Mouse (Mus musculus) hindbrain, embryonic 12.5 days (tissue): ENCODE results near the gene Wdr77. TPM values are rescaled to one million over a fixed set of nuclear protein-coding genes. Genes with fewer than 3 reads are reported as not detected.

Experiments used
- ATAC-seq: fragments of 200-750 bp; cut with Nextera tagmentation; 2 replicates; pipeline ENCODE4 v1.8.0; 2017; ENCODE audit warnings: moderate TSS enrichment; ENCODE audit not compliant: low FRiP score
- H3K27ac ChIP-seq: fragments of 300-500 bp; sonication (generic); 2 replicates; pipeline ENCODE4 v1.5.1; 2016; ENCODE audit warnings: mild to moderate bottlenecking
- H3K27me3 ChIP-seq: fragments of 300-500 bp; sonication (generic); 2 replicates; pipeline ENCODE4 v1.6.1; 2016; ENCODE audit warnings: mild to moderate bottlenecking
- H3K36me3 ChIP-seq: fragments of 300-500 bp; sonication (generic); 2 replicates; pipeline ENCODE4 v1.6.1; 2016; ENCODE audit warnings: mild to moderate bottlenecking
- H3K4me1 ChIP-seq: fragments of 300-500 bp; sonication (generic); 2 replicates; pipeline ENCODE4 v1.6.1; 2016
- H3K4me2 ChIP-seq: fragments of 300-500 bp; sonication (generic); replicated peaks from 2 replicates; pipeline ENCODE4 v1.6.1; 2016; ENCODE audit warnings: mild to moderate bottlenecking
- H3K4me3 ChIP-seq: fragments of 300-500 bp; sonication (generic); 2 replicates; pipeline ENCODE4 v1.5.1; 2016; ENCODE audit warnings: mild to moderate bottlenecking
- H3K9ac ChIP-seq: fragments of 300-500 bp; sonication (generic); 2 replicates; pipeline ENCODE4 v1.6.1; 2016; ENCODE audit warnings: mild to moderate bottlenecking, moderate library complexity
- H3K9me3 ChIP-seq: fragments of 300-500 bp; sonication (generic); replicated peaks from 2 replicates; pipeline ENCODE4 v1.6.1; 2016; ENCODE audit warnings: mild to moderate bottlenecking
- WGBS: fragments of 180-500 bp; shearing (Covaris S2); methylation state at CpG from one replicate; pipeline ENCODE4 v1.1.7; 2016; 5-methylcytosine and 5-hydroxymethylcytosine counted together
- polyA plus RNA-seq: library from polyadenylated mRNA; unstranded; fragments of >200 nt; fragmentation: Nextera tagmentation; extraction: Ambion mirVana; gene quantifications from 2 replicates; pipeline ENCODE4 v1.2.1, GENCODE M21; 2016

Gene Wdr77
- polyA plus RNA-seq, 1 experiment from 2014 or later: 101 TPM

DNA sequence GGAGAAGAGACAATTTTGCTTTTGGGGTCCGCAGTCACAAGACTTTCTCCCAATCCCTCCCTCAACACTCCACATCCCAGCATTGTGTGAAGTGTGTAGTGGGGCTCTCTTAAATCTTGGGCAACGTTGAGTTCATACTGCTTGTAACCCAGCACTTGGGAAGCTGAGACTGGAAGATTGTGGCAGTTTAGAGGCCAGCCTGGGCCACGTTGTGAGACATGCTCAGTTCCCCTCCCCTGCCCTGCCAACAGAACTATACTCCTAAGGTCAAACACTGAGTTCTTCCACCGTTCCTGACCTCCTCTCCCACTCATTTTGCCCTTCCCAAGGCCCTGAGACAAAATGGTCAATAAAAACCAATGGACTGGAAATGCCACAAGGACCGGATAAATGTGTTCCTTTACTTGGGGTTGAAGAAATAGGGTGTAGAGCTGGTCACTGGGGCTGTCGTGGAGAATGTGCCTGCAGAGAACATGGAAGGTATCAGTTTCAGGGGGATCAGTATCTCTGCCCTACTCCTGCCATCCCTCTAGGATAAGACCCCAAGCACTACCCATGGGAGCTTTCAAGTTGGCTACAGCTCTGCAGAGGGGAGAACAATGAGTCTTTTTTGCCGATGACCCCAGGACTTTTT is 31.5 kb upstream of the Wdr77 start:
- no peaks in the 10 kb centered on the region for H3K36me3 ChIP-seq
- H3K4me1 ChIP-seq: no peaks in the 10 kb centered on the region
- no peaks in the 10 kb centered on the region for H3K9me3 ChIP-seq
- no peak overlapping the region for H3K27ac ChIP-seq
- H3K27me3 ChIP-seq: no peaks in the 10 kb centered on the region
- no peak for ATAC-seq
- WGBS: 80% methylated on average over 7 of the region's 7 CpGs
- H3K9ac ChIP-seq: no peak overlapping the region
- H3K4me3 ChIP-seq: no peak overlapping the region
- no peak overlapping the region for H3K4me2 ChIP-seq

GRCm38 (mm10) chr3:105928195-105928569 is 31.0 kb upstream of the Wdr77 start:
- no peak overlapping the region for H3K4me2 ChIP-seq
- no peak overlapping the region for H3K27ac ChIP-seq
- no peaks in the 10 kb centered on the region for H3K36me3 ChIP-seq
- ATAC-seq: no peak
- no peak overlapping the region for H3K9ac ChIP-seq
- no peaks in the 10 kb centered on the region for H3K27me3 ChIP-seq
- no peaks in the 10 kb centered on the region for H3K9me3 ChIP-seq
- 96% methylated on average over 3 of the region's 3 CpGs for WGBS
- H3K4me1 ChIP-seq: no peaks in the 10 kb centered on the region
- no peak overlapping the region for H3K4me3 ChIP-seq

DNA sequence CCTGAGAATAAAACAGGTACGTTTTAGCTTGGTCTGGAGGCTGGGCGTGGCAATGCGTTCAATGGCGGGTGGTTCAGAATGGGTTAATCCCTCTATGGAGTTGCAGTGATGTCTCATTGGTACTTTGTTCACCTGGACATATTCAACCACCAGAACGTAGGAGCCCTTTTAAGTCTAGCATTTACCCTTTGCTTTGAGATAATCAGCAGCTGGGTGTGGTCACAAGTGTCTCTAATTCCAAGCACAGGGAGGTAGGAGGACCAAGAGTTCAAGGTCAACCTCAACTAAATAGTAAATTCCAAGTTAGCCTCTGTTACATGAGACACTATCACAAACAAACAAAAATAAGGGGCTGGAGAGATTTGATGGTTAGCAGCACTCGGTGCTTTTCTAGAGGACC is 30.4 kb upstream of the Wdr77 start:
- no peak for ATAC-seq
- no peak overlapping the region for H3K4me2 ChIP-seq
- H3K36me3 ChIP-seq: no peaks in the 10 kb centered on the region
- H3K4me3 ChIP-seq: no peak overlapping the region
- no peak overlapping the region for H3K9ac ChIP-seq
- WGBS: 94% methylated on average over 6 of the region's 6 CpGs
- H3K9me3 ChIP-seq: no peaks in the 10 kb centered on the region
- H3K27me3 ChIP-seq: no peaks in the 10 kb centered on the region
- H3K4me1 ChIP-seq: no peaks in the 10 kb centered on the region
- H3K27ac ChIP-seq: no peak overlapping the region

DNA sequence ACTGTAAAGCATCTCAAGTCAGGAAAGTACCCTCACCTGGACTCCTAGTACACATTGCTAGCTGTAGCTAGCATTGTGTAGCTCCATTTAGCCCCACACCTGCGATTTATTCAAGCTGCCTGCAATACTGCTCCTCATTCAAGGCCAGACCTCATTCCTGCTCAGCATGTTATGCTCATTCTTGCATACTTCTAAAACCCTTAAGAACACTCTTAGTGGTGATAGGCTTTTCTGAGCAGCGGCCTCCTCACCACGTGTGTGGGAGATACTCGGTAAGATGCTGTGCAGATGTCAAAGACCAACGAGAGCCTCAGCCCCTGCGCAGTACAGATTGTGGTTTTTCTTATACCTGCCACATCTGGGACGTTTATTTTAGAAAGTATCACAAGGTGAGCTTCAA is 29.3 kb upstream of the Wdr77 start:
- 88% methylated on average over 7 of the region's 7 CpGs for WGBS
- H3K27ac ChIP-seq: no peak overlapping the region
- H3K9me3 ChIP-seq: no peaks in the 10 kb centered on the region
- H3K4me2 ChIP-seq: no peak overlapping the region
- no peaks in the 10 kb centered on the region for H3K27me3 ChIP-seq
- no peak overlapping the region for H3K9ac ChIP-seq
- no peak overlapping the region for H3K4me3 ChIP-seq
- no peaks in the 10 kb centered on the region for H3K36me3 ChIP-seq
- ATAC-seq: no peak
- no peaks in the 10 kb centered on the region for H3K4me1 ChIP-seq

GRCm38 (mm10) chr3:105931095-105931494 is 28.1 kb upstream of the Wdr77 start:
- Histone ChIP-seq H3K27ac (no peak overlapping the region), H3K9ac (no peak overlapping the region), H3K4me2 (no peak overlapping the region), H3K4me1 (no peaks in the 10 kb centered on the region), H3K4me3 (no peak overlapping the region), H3K27me3 (no peaks in the 10 kb centered on the region), H3K36me3 (no peaks in the 10 kb centered on the region), H3K9me3 (no peaks in the 10 kb centered on the region)
- no peak for ATAC-seq
- WGBS: 97% methylated on average over 2 of the region's 2 CpGs

- Histone ChIP-seq H3K9ac (no peak within 1 kb of the TSS), H3K9me3 (no peaks in the 10 kb centered on the region), H3K4me1 (no peaks in the 10 kb centered on the region), H3K4me3 (no peak within 1 kb of the TSS), H3K27ac (no peak within 1 kb of the TSS), H3K4me2 (no peak within 1 kb of the TSS), H3K36me3 (0 out of 2 replicates have a peak, but pooled peaks cover 3% of the 10 kb centered on the region), H3K27me3 (no peaks in the 10 kb centered on the region)
- no peak for ATAC-seq
- 86% methylated on average over 8 of the region's 8 CpGs for WGBS
These were observed 26.7 kb upstream of the Wdr77 start, which contains the start of gene I830077J02Rik for GRCm38 (mm10) chr3:105932240-105933071. I830077J02Rik (minus strand) TSS chr3:105932664.

GRCm38 (mm10) chr3:105933926-105934325 is 25.2 kb upstream of the Wdr77 start:
- Histone ChIP-seq H3K9me3 (no peaks in the 10 kb centered on the region), H3K9ac (no peak overlapping the region)
- WGBS: 97% methylated on average over 6 of the region's 6 CpGs

DNA sequence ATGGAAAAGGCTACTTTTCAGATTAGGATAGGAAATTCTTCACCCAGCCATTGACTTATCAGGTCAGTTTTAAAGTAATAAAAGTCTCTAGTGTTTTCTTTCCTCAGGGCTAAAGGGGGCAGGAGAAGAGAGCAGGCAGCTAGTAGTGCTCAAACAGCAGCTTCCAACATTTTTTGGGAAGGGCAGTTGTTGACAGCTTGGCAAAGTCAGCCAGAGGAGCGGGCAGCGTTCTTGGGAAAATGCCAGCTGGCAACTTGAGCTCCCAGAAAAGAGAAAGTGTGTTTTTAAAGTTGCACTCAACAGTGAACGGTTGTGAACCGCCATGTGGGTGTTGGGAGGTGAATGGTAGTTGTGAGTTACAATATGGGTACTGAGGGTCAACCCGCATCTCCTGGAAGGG is 24.1 kb upstream of the Wdr77 start:
- no peak overlapping the region for H3K4me2 ChIP-seq

More at GRCm38 (mm10) chr3:105933926-105934325, 25.2 kb upstream of the Wdr77 start:
- no peaks in the 10 kb centered on the region for H3K27me3 ChIP-seq
- H3K36me3 ChIP-seq: 0 out of 2 replicates have a peak, but pooled peaks cover 7% of the 10 kb centered on the region
- H3K4me2 ChIP-seq: no peak overlapping the region
- no peak overlapping the region for H3K27ac ChIP-seq
- H3K4me1 ChIP-seq: no peaks in the 10 kb centered on the region
- no peak for ATAC-seq
- H3K4me3 ChIP-seq: no peak overlapping the region

GRCm38 (mm10) chr3:105936111-105936510 is 23.1 kb upstream of the Wdr77 start:
- H3K36me3 ChIP-seq: peaks cover 21% of the 10 kb centered on the region
- no peak overlapping the region for H3K9ac ChIP-seq
- 94% methylated on average over 4 of the region's 4 CpGs for WGBS
- ATAC-seq: no peak
- no peaks in the 10 kb centered on the region for H3K4me1 ChIP-seq
- H3K27ac ChIP-seq: no peak overlapping the region
- no peak overlapping the region for H3K4me3 ChIP-seq
- no peaks in the 10 kb centered on the region for H3K9me3 ChIP-seq
- no peaks in the 10 kb centered on the region for H3K27me3 ChIP-seq
- H3K4me2 ChIP-seq: no peak overlapping the region

More for the DNA sequence above, 24.1 kb upstream of the Wdr77 start:
- no peak overlapping the region for H3K9ac ChIP-seq
- 0 out of 2 replicates have a peak, but pooled peaks cover 12% of the 10 kb centered on the region for H3K36me3 ChIP-seq
- WGBS: 88% methylated on average over 5 of the region's 5 CpGs
- no peaks in the 10 kb centered on the region for H3K9me3 ChIP-seq
- no peaks in the 10 kb centered on the region for H3K27me3 ChIP-seq
- H3K4me1 ChIP-seq: no peaks in the 10 kb centered on the region
- no peak overlapping the region for H3K27ac ChIP-seq
- ATAC-seq: no peak
- H3K4me3 ChIP-seq: no peak overlapping the region

- Histone ChIP-seq H3K4me2 (no peak overlapping the region), H3K27ac (no peak overlapping the region), H3K27me3 (no peaks in the 10 kb centered on the region), H3K9ac (no peak overlapping the region), H3K9me3 (no peaks in the 10 kb centered on the region), H3K4me1 (no peaks in the 10 kb centered on the region), H3K36me3 (peaks cover 63% of the 10 kb centered on the region), H3K4me3 (no peak overlapping the region)
- 94% methylated on average over 7 of the region's 7 CpGs for WGBS
- ATAC-seq: no peak
These were observed 7.8 kb upstream of the Wdr77 start for GRCm38 (mm10) chr3:105951348-105951747.

- 0 out of 2 replicates have a peak overlapping the region, but pooled peaks have one; percentile 78 for H3K4me2 ChIP-seq
- H3K36me3 ChIP-seq: peaks cover 33% of the 10 kb centered on the region
- H3K4me1 ChIP-seq: peaks cover 24% of the 10 kb centered on the region
- no peaks in the 10 kb centered on the region for H3K27me3 ChIP-seq
- H3K27ac ChIP-seq: no peak overlapping the region
- no peaks in the 10 kb centered on the region for H3K9me3 ChIP-seq
- 0 out of 2 replicates have a peak overlapping the region, but pooled peaks have one; percentile 24 for H3K9ac ChIP-seq
- no peak for ATAC-seq
- H3K4me3 ChIP-seq: no peak overlapping the region
- WGBS: 100% methylated on average over 1 of the region's 1 CpGs
These were observed 1.9 kb upstream of the Wdr77 start for GRCm38 (mm10) chr3:105957235-105957634.

GRCm38 (mm10) chr3:105958204-105958603 is 965 bp upstream of the Wdr77 start:
- Histone ChIP-seq H3K9me3 (no peaks in the 10 kb centered on the region), H3K27ac (no peak overlapping the region), H3K27me3 (no peaks in the 10 kb centered on the region), H3K4me2 (peak overlapping the region; percentile 78), H3K4me3 (peak overlapping the region; percentile 89), H3K36me3 (peaks cover 33% of the 10 kb centered on the region), H3K4me1 (peaks cover 24% of the 10 kb centered on the region), H3K9ac (peak overlapping the region; percentile 95)
- ATAC-seq: no peak
- WGBS: 49% methylated on average over 5 of the region's 5 CpGs
